In the genomic region with DNA sequence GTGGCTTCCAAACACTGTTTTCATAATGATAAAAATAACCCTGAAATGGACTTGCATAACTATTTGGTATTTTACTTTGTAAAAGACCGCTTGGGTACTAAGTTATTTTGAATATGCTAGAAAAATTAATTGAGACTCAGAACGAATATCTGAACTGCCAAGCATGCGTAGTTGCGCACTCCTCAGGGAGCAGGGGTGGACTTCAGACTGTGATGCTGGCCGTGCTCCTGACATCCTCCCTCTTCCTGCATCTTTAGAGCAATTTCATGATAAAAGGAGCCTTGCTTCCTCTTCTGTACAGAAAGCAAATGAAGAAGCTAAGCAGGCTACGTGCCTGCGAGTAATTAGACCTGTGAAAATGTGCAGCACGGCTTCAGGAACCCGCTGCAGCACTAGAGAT, we compare ENCODE assay signal across 9 mouse cellular contexts.
DNase-seq lines count a peak whose midpoint lies in the region; ATAC-seq lines count a peak whose summit lies in the region.
"Had no signal": no experiment of that assay in that cellular context is flagged by ENCODE, and none has a peak within 500 bp of the region (broad histone marks: within the 10 kb centered on the region; RNA-seq: fewer than 3 reads in every experiment).

No protein-coding gene starts in this region.

- peak; percentile 55 for ATAC-seq in frontal cortex, adult (ENCODE audit: low TSS enrichment)
- no peak for ATAC-seq in intestine, embryonic 16.5 days

- H3K4me1 ChIP-seq in intestine, embryonic 16.5 days (ENCODE audit: control insufficient read depth, insufficient read depth, low read length): no peaks in the 10 kb centered on the region

- H3K36me3 ChIP-seq in intestine, embryonic 16.5 days (ENCODE audit: control insufficient read depth, insufficient read depth, low read length): no peaks in the 10 kb centered on the region

- H3K9ac ChIP-seq in intestine, embryonic 16.5 days (ENCODE audit: low read depth, low read length): no peak overlapping the region

- H3K4me3 ChIP-seq in intestine, embryonic 16.5 days (ENCODE audit: low read length): no peak overlapping the region

- no peak overlapping the region for H3K27ac ChIP-seq in intestine, embryonic 16.5 days (ENCODE audit: low read length)

- WGBS in intestine, embryonic 16.5 days: 32% methylated on average over 9 of the region's 9 CpGs

- H3K27me3 ChIP-seq in intestine, embryonic 16.5 days (replicated peaks; ENCODE audit: control insufficient read depth, insufficient read depth, low read length): no peaks in the 10 kb centered on the region

- DNase-seq in frontal cortex, postnatal 14 days (ENCODE audit: low spot score in 2 of 2): no peak
- DNase-seq in lung, postnatal 14 days: peak; percentile 16
- DNase-seq in lung, postnatal 10 days: no peak
- DNase-seq in thymus, postnatal 36 days: no peak
- DNase-seq in thymus, postnatal 25 days: no peak
- no peak for DNase-seq in left cerebral cortex, adult 11 months (ENCODE audit: low spot score)
- DNase-seq: cerebellum, adult 11 months had no signal

- no peaks in the 10 kb centered on the region for H3K9me3 ChIP-seq in intestine, embryonic 16.5 days (ENCODE audit: control insufficient read depth, low read length)

- 0 out of 2 replicates have a peak overlapping the region, but pooled peaks have one; percentile 25 for H3K4me2 ChIP-seq in intestine, embryonic 16.5 days (ENCODE audit: low read depth, low read length)
